Mouse (Mus musculus) spleen, postnatal 36 days (tissue): ENCODE data around the gene Pgs1.

ENCODE experiments used
- DNase-seq, 2 experiments: peaks; one replicate each; pipeline ENCODE4 v3.0.0; 2022; ENCODE audit warnings: low spot score in 2 of 2, mixed read lengths in 1 of 2

Pgs1 gene

GRCm38 (mm10) chr11:117986126-117987031 is at the start of gene Pgs1:
Gene Pgs1, plus strand, starts transcription at chr11:117986292.
- DNase-seq: peak; percentile 90

- DNase-seq: no peak
Observed at GRCm38 (mm10) chr11:117939004-117939730, 46.9 kb upstream of the Pgs1 start.

- DNase-seq: no peak
Observed at GRCm38 (mm10) chr11:117939741-117940285, 46.3 kb upstream of the Pgs1 start.

GRCm38 (mm10) chr11:117940881-117941280 is 45.2 kb upstream of the Pgs1 start:
- DNase-seq: no peak

- no peak for DNase-seq
Observed at GRCm38 (mm10) chr11:117941325-117941834, 44.7 kb upstream of the Pgs1 start.

GRCm38 (mm10) chr11:117941848-117942247 is 44.2 kb upstream of the Pgs1 start:
- DNase-seq: no peak

GRCm38 (mm10) chr11:117946195-117946979 is 39.7 kb upstream of the Pgs1 start:
- DNase-seq: peak; percentile 81 to 84

- peak; percentile 68 to 73 for DNase-seq
Observed at GRCm38 (mm10) chr11:117946996-117947419, 39.1 kb upstream of the Pgs1 start.

GRCm38 (mm10) chr11:117949392-117950091 is 36.5 kb upstream of the Pgs1 start:
- peak; percentile 47 to 51 for DNase-seq

- DNase-seq: no peak
Observed at GRCm38 (mm10) chr11:117951391-117951790, 34.7 kb upstream of the Pgs1 start.

GRCm38 (mm10) chr11:117952174-117952933 is 33.7 kb upstream of the Pgs1 start:
- peak; percentile 90 to 91 for DNase-seq

GRCm38 (mm10) chr11:117954094-117954493 is 32.0 kb upstream of the Pgs1 start:
- no peak for DNase-seq

- DNase-seq: no peak
Observed at GRCm38 (mm10) chr11:117954819-117955218, 31.3 kb upstream of the Pgs1 start.

- DNase-seq: no peak
Observed at GRCm38 (mm10) chr11:117955621-117956020, 30.5 kb upstream of the Pgs1 start.

GRCm38 (mm10) chr11:117958197-117958596 is 27.9 kb upstream of the Pgs1 start:
- DNase-seq: no peak

GRCm38 (mm10) chr11:117959166-117959565 is 26.9 kb upstream of the Pgs1 start:
- DNase-seq: no peak

- DNase-seq: peak; percentile 66 to 72
Observed at GRCm38 (mm10) chr11:117959741-117960381, 26.2 kb upstream of the Pgs1 start.

- DNase-seq: no peak
Observed at GRCm38 (mm10) chr11:117960601-117961000, 25.5 kb upstream of the Pgs1 start.
